Mouse (Mus musculus): ENCODE measurements around the gene Adra1b. TPM values are rescaled to one million over a fixed set of nuclear protein-coding genes. Genes with fewer than 3 reads are reported as not detected.

Gene Adra1b
- polyA plus RNA-seq, 1 experiment from 2014 or later, result 1.6 TPM

GRCm38 (mm10) chr11:43728737-43729301, 172.2 kb downstream of the Adra1b start:
- ATAC-seq (replicated peaks; ENCODE audit: low FRiP score, low read depth) (peak; percentile 62; the same call in 1 of the 2 replicates), DNase-seq (ENCODE audit: low spot score) (peak; percentile 26)
- H3K4me1 ChIP-seq (replicated peaks; ENCODE audit: insufficient read depth, low read length), result no peaks in the 10 kb centered on the region
- no peak overlapping the region for H3K4me3 ChIP-seq (replicated peaks; ENCODE audit: low read depth, low read length)
- no peak overlapping the region for H3K4me2 ChIP-seq (ENCODE audit: low read length)
- 31% methylated on average over 7 of the region's 7 CpGs for WGBS
- peaks cover 25% of the 10 kb centered on the region for H3K36me3 ChIP-seq (ENCODE audit: insufficient read depth, low read length)
- H3K27me3 ChIP-seq (ENCODE audit: insufficient read depth, low read length), result no peaks in the 10 kb centered on the region
- no peaks in the 10 kb centered on the region for H3K9me3 ChIP-seq (replicated peaks; ENCODE audit: low read length)
- no peak overlapping the region for H3K9ac ChIP-seq (ENCODE audit: low read depth, low read length)
- no peak overlapping the region for H3K27ac ChIP-seq
- TF ChIP-seq CTCF (IDR thresholded peaks at IDR 0.05; ENCODE audit: low read depth), result no peak

GRCm38 (mm10) chr11:43727796-43728195, 173.2 kb downstream of the Adra1b start:
- Histone ChIP-seq H3K27me3 (ENCODE audit: insufficient read depth, low read length) (no peaks in the 10 kb centered on the region), H3K4me2 (ENCODE audit: low read length) (no peak overlapping the region), H3K9ac (ENCODE audit: low read depth, low read length) (no peak overlapping the region), H3K9me3 (replicated peaks; ENCODE audit: low read length) (no peaks in the 10 kb centered on the region), H3K27ac (no peak overlapping the region), H3K4me1 (replicated peaks; ENCODE audit: insufficient read depth, low read length) (no peaks in the 10 kb centered on the region), H3K4me3 (replicated peaks; ENCODE audit: low read depth, low read length) (no peak overlapping the region), H3K36me3 (ENCODE audit: insufficient read depth, low read length) (peaks cover 15% of the 10 kb centered on the region)
- DNase-seq (ENCODE audit: low spot score) (peak; percentile 42), ATAC-seq (replicated peaks; ENCODE audit: low FRiP score, low read depth) (no peak)
- no peak for TF ChIP-seq CTCF (IDR thresholded peaks at IDR 0.05; ENCODE audit: low read depth)
- WGBS, result 59% methylated on average over 7 of the region's 7 CpGs

Other genes with a start within 250 kb of the Adra1b start
- gene Pwwp2a, start 219.2 kb downstream of the Adra1b start, polyA plus RNA-seq (2015; fragmentation: Nextera tagmentation; extraction: Ambion mirVana), result 23.0 and 23.2 TPM in 2 replicates
- gene Ttc1, start 153.2 kb downstream of the Adra1b start, polyA plus RNA-seq (2015; fragmentation: Nextera tagmentation; extraction: Ambion mirVana), result 77.6 and 77.8 TPM in 2 replicates